Mouse (Mus musculus) hindbrain, embryonic 16.5 days (tissue): ENCODE results near the gene Gmip. TPM values are rescaled to one million over a fixed set of nuclear protein-coding genes. Genes with fewer than 3 reads are reported as not detected.

ENCODE experiments used
- ATAC-seq: fragments of 200-750 bp; cut with Nextera tagmentation; 2 replicates; pipeline ENCODE4 v1.8.0; 2017; ENCODE audit warnings: moderate TSS enrichment, moderate library complexity
- H3K27ac ChIP-seq: fragments of 300-500 bp; sonication (generic); 2 replicates; pipeline ENCODE4 v1.5.1; 2014; ENCODE audit warnings: low read depth, mild to moderate bottlenecking, control low read depth, low read length, moderate library complexity
- H3K27me3 ChIP-seq: fragments of 300-500 bp; sonication (generic); replicated peaks from 2 replicates; pipeline ENCODE4 v1.6.1; 2014; ENCODE audit warnings: low read length; ENCODE audit not compliant: control insufficient read depth, insufficient read depth
- H3K36me3 ChIP-seq: fragments of 300-500 bp; sonication (generic); 2 replicates; pipeline ENCODE4 v1.6.1; 2014; ENCODE audit warnings: mild to moderate bottlenecking, low read length, moderate library complexity, mixed read lengths; ENCODE audit not compliant: control insufficient read depth, insufficient read depth
- H3K4me1 ChIP-seq: fragments of 300-500 bp; sonication (generic); 2 replicates; pipeline ENCODE4 v1.6.1; 2014; ENCODE audit warnings: low read depth, low read length; ENCODE audit not compliant: control insufficient read depth, insufficient read depth
- H3K4me2 ChIP-seq: fragments of 300-500 bp; sonication (generic); 2 replicates; pipeline ENCODE4 v1.6.1; 2014; ENCODE audit warnings: mild to moderate bottlenecking, low read length, control low read depth, moderate library complexity
- H3K4me3 ChIP-seq: fragments of 300-500 bp; sonication (generic); 2 replicates; pipeline ENCODE4 v1.5.1; 2014; ENCODE audit warnings: mild to moderate bottlenecking, low read length, control low read depth, moderate library complexity
- H3K9ac ChIP-seq: fragments of 300-500 bp; sonication (generic); 2 replicates; pipeline ENCODE4 v1.6.1; 2014; ENCODE audit warnings: low read depth, mild to moderate bottlenecking, control low read depth, low read length, moderate library complexity
- H3K9me3 ChIP-seq: fragments of 300-500 bp; sonication (generic); 2 replicates; pipeline ENCODE4 v1.6.1; 2014; ENCODE audit warnings: mild to moderate bottlenecking, low read length, moderate library complexity; ENCODE audit not compliant: control insufficient read depth
- WGBS: fragments of 180-500 bp; shearing (Covaris S2); extraction: QIAGEN DNeasy Blood & Tissue Kit; methylation state at CpG from one replicate; pipeline ENCODE4 v1.1.7; 2014; 5-methylcytosine and 5-hydroxymethylcytosine counted together
- polyA plus RNA-seq: library from polyadenylated mRNA; unstranded; fragments of >200 nt; fragmentation: Nextera tagmentation; extraction: Ambion mirVana; gene quantifications from 2 replicates; pipeline ENCODE4 v1.2.1, GENCODE M21; 2015

Gmip gene
- polyA plus RNA-seq, 1 experiment from 2014 or later = 34.5 TPM

- H3K4me1 ChIP-seq = peaks cover 3% of the 10 kb centered on the region; the same call in 1 of the 2 replicates
- 70% methylated on average over 3 of the region's 3 CpGs for WGBS
- no peaks in the 10 kb centered on the region for H3K27me3 ChIP-seq
- peak overlapping the region; percentile 69; the same call in 1 of the 2 replicates for H3K4me3 ChIP-seq
- peaks cover 45% of the 10 kb centered on the region for H3K36me3 ChIP-seq
- ATAC-seq = no peak
- no peak overlapping the region; the same call in 1 of the 2 replicates for H3K9ac ChIP-seq
- no peak overlapping the region for H3K27ac ChIP-seq
- peak overlapping the region; percentile 79 for H3K4me2 ChIP-seq
- H3K9me3 ChIP-seq = no peaks in the 10 kb centered on the region
Measured at GRCm38 (mm10) chr8:69809820-69810219, 1.3 kb downstream of the Gmip start.

- ATAC-seq = no peak
- peaks cover 36% of the 10 kb centered on the region for H3K36me3 ChIP-seq
- no peak overlapping the region for H3K27ac ChIP-seq
- H3K27me3 ChIP-seq = no peaks in the 10 kb centered on the region
- no peaks in the 10 kb centered on the region for H3K9me3 ChIP-seq
- H3K4me2 ChIP-seq = no peak overlapping the region
- H3K4me1 ChIP-seq = no peaks in the 10 kb centered on the region
- H3K4me3 ChIP-seq = no peak overlapping the region
- H3K9ac ChIP-seq = no peak overlapping the region
- 95% methylated on average over 2 of the region's 2 CpGs for WGBS
Measured at GRCm38 (mm10) chr8:69814881-69815280, 6.4 kb downstream of the Gmip start.

GRCm38 (mm10) chr8:69815396-69815795 is 6.9 kb downstream of the Gmip start:
- no peaks in the 10 kb centered on the region for H3K9me3 ChIP-seq
- H3K4me3 ChIP-seq = no peak overlapping the region
- peaks cover 36% of the 10 kb centered on the region for H3K36me3 ChIP-seq
- 93% methylated on average over 4 of the region's 4 CpGs for WGBS
- no peaks in the 10 kb centered on the region for H3K27me3 ChIP-seq
- H3K4me2 ChIP-seq = no peak overlapping the region
- H3K9ac ChIP-seq = no peak overlapping the region
- no peak overlapping the region for H3K27ac ChIP-seq
- no peaks in the 10 kb centered on the region for H3K4me1 ChIP-seq
- no peak for ATAC-seq

- no peaks in the 10 kb centered on the region for H3K9me3 ChIP-seq
- H3K4me2 ChIP-seq = no peak overlapping the region
- ATAC-seq = no peak
- no peak overlapping the region for H3K4me3 ChIP-seq
- H3K4me1 ChIP-seq = peaks cover 24% of the 10 kb centered on the region
- H3K9ac ChIP-seq = no peak overlapping the region
- no peaks in the 10 kb centered on the region for H3K27me3 ChIP-seq
- no peak overlapping the region for H3K27ac ChIP-seq
- 83% methylated on average over 9 of the region's 9 CpGs for WGBS
- H3K36me3 ChIP-seq = peaks cover 19% of the 10 kb centered on the region
Measured at GRCm38 (mm10) chr8:69820466-69820865, 12.0 kb downstream of the Gmip start.

GRCm38 (mm10) chr8:69821971-69822385 is 13.5 kb downstream of the Gmip start:
- Histone ChIP-seq H3K27ac (peak overlapping the region; percentile 79), H3K36me3 (peaks cover 20% of the 10 kb centered on the region), H3K4me1 (peaks cover 26% of the 10 kb centered on the region), H3K4me3 (peak overlapping the region; percentile 67), H3K9ac (peak overlapping the region; percentile 75), H3K4me2 (peak overlapping the region; percentile 78), H3K27me3 (no peaks in the 10 kb centered on the region), H3K9me3 (no peaks in the 10 kb centered on the region)
- ATAC-seq = peak; percentile 62
- WGBS = 0% methylated on average over 13 of the region's 22 CpGs

GRCm38 (mm10) chr8:69822386-69823191 is 14.1 kb downstream of the Gmip start, which contains the start of gene Lpar2:
Gene Lpar2 (plus strand): TSS chr8:69822429.
- ATAC-seq = peak; percentile 81
- under 1% methylated on average over 26 of the region's 35 CpGs for WGBS
- peak within 1 kb of the TSS; percentile 67 for H3K4me3 ChIP-seq
- peaks cover 26% of the 10 kb centered on the region for H3K4me1 ChIP-seq
- no peaks in the 10 kb centered on the region for H3K27me3 ChIP-seq
- peak within 1 kb of the TSS; percentile 75 for H3K9ac ChIP-seq
- peak within 1 kb of the TSS; percentile 79 for H3K27ac ChIP-seq
- H3K9me3 ChIP-seq = no peaks in the 10 kb centered on the region
- peaks cover 18% of the 10 kb centered on the region for H3K36me3 ChIP-seq
- H3K4me2 ChIP-seq = peak within 1 kb of the TSS; percentile 78

- H3K27ac ChIP-seq = no peak overlapping the region
- peaks cover 7% of the 10 kb centered on the region; the same call in 1 of the 2 replicates for H3K36me3 ChIP-seq
- 95% methylated on average over 12 of the region's 12 CpGs for WGBS
- no peak for ATAC-seq
- H3K27me3 ChIP-seq = no peaks in the 10 kb centered on the region
- no peak overlapping the region for H3K4me2 ChIP-seq
- no peak overlapping the region for H3K4me3 ChIP-seq
- no peak overlapping the region for H3K9ac ChIP-seq
- no peaks in the 10 kb centered on the region for H3K9me3 ChIP-seq
- H3K4me1 ChIP-seq = peaks cover 26% of the 10 kb centered on the region
Measured at GRCm38 (mm10) chr8:69826371-69826770, 17.9 kb downstream of the Gmip start.

GRCm38 (mm10) chr8:69832298-69832853 is 23.9 kb downstream of the Gmip start, which contains the start of gene Pbx4:
Gene Pbx4 (plus strand): TSS chr8:69832491.
- Histone ChIP-seq H3K4me2 (peak within 1 kb of the TSS; percentile 84), H3K9ac (peak within 1 kb of the TSS; percentile 81), H3K36me3 (no peaks in the 10 kb centered on the region), H3K27me3 (no peaks in the 10 kb centered on the region), H3K4me1 (peaks cover 11% of the 10 kb centered on the region; the same call in 1 of the 2 replicates), H3K27ac (peak within 1 kb of the TSS; percentile 89), H3K4me3 (peak within 1 kb of the TSS; percentile 73), H3K9me3 (no peaks in the 10 kb centered on the region)
- ATAC-seq = peak; percentile 99
- WGBS = 0% methylated on average over 35 of the region's 38 CpGs

GRCm38 (mm10) chr8:69837057-69837682 is 28.7 kb downstream of the Gmip start:
- peaks cover 7% of the 10 kb centered on the region; the same call in 1 of the 2 replicates for H3K4me1 ChIP-seq
- 84% methylated on average over 8 of the region's 8 CpGs for WGBS
- H3K9ac ChIP-seq = no peak overlapping the region
- H3K4me2 ChIP-seq = no peak overlapping the region
- no peak for ATAC-seq
- H3K9me3 ChIP-seq = no peaks in the 10 kb centered on the region
- H3K4me3 ChIP-seq = no peak overlapping the region
- no peaks in the 10 kb centered on the region for H3K27me3 ChIP-seq
- no peaks in the 10 kb centered on the region for H3K36me3 ChIP-seq
- H3K27ac ChIP-seq = no peak overlapping the region
